Mouse (Mus musculus) lung, adult 2 months (tissue): ENCODE results near the gene Hps5. TPM values are rescaled to one million over a fixed set of nuclear protein-coding genes. Genes with fewer than 3 reads are reported as not detected.
"Not testable (repeated sequence)": the region's sequence is repeated elsewhere in the genome, so short reads cannot be mapped to it uniquely, and the experiment has no call there.

Experiments used
- DNase-seq: peaks from one replicate; pipeline ENCODE4 v3.0.0; 2022
- H3K4me1 ChIP-seq: fragments of 200-500 bp; 2 replicates; pipeline ENCODE4 v1.6.1; 2011; ENCODE audit warnings: low read length; ENCODE audit not compliant: control insufficient read depth, insufficient read depth
- H3K4me3 ChIP-seq: fragments of 200-500 bp; replicated peaks from 2 replicates; pipeline ENCODE3; 2011; ENCODE audit warnings: low read depth, mild to moderate bottlenecking, control low read depth, low read length; ENCODE audit errors: extremely low read depth
- CTCF ChIP-seq: fragments of 200-500 bp; IDR thresholded peaks from 2 replicates; pipeline ENCODE4 v1.5.1; 2011; ENCODE audit warnings: mild to moderate bottlenecking, low read length, control low read depth; ENCODE audit not compliant: insufficient read depth
- POLR2A ChIP-seq: fragments of 200-500 bp; IDR thresholded peaks from 2 replicates; pipeline ENCODE4 v1.6.1; 2011; ENCODE audit warnings: low read depth, mild to moderate bottlenecking, control low read depth, low read length, borderline replicate concordance; ENCODE audit errors: extremely low read depth
- WGBS: fragments of 180-500 bp; shearing (Covaris S2); methylation state at CpG from one replicate; pipeline ENCODE4 v1.1.7; 2018; 5-methylcytosine and 5-hydroxymethylcytosine counted together
- polyA plus RNA-seq: library from polyadenylated mRNA; depleted of rRNA; stranded (reverse); fragments of >200 nt; gene quantifications from 2 replicates; pipeline ENCODE4 v1.2.3, GENCODE M21; 2012

Gene Hps5
- polyA plus RNA-seq, 1 experiment = 15.4 TPM

GRCm38 (mm10) chr7:46768451-46768850, 27.4 kb downstream of the Hps5 start:
- WGBS = 85% methylated on average over 7 of the region's 7 CpGs
- no peak overlapping the region for H3K4me3 ChIP-seq
- no peak for DNase-seq
- H3K4me1 ChIP-seq = no peaks in the 10 kb centered on the region
- TF ChIP-seq CTCF (no peak), POLR2A (no peak)

- TF ChIP-seq POLR2A (no peak), CTCF (no peak)
- DNase-seq = no peak
- Histone ChIP-seq H3K4me3 (no peak overlapping the region), H3K4me1 (no peaks in the 10 kb centered on the region)
Observed at GRCm38 (mm10) chr7:46767371-46767770, 28.5 kb downstream of the Hps5 start.

DNA sequence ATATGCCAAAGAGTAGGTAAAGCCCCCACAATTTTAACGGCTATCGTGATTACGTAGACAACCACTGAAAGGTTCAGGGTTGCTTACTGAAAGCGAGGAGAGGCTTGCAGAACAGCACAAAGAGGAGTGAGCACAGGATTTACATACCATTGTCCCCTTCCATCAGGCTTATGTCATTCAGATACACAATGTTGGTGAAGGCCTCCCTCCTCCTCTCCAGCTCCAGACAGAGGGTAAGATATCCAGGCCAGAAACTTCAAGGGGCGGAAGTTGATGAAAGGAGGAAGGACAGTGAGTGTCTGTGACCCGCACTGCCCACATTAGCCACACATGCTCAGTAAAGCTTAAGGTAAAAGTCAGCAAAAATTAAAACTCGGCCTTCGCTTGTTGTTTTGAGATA, 31.2 kb downstream of the Hps5 start:
- 91% methylated on average over 8 of the region's 8 CpGs for WGBS
- no peaks in the 10 kb centered on the region for H3K4me1 ChIP-seq
- DNase-seq = no peak
- no peak overlapping the region for H3K4me3 ChIP-seq
- no peak for TF ChIP-seq POLR2A
- no peak for TF ChIP-seq CTCF

DNA sequence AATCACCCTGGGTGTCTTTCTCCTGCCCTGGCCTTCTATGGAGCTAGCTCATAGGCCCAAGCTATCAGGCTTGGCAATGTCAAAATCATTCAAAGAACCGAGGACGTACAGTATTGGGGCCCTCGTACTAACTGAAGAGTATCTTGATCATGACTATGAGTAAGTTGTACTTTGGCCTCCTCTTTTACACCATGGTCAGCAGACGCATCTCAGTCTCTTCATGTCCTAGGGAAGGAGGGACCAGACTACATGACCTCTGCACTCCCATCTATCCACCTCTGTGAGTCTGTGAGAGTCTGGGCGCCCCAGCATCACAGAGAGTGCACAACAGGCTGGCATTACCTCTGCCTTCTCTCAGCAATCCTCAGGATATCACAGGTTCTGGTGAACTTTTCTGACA, 33.3 kb downstream of the Hps5 start:
- Histone ChIP-seq H3K4me1 (no peaks in the 10 kb centered on the region), H3K4me3 (no peak overlapping the region)
- DNase-seq = no peak
- 95% methylated on average over 5 of the region's 5 CpGs for WGBS
- TF ChIP-seq CTCF = no peak

- H3K4me3 ChIP-seq = no peak overlapping the region
- 70% methylated on average over 11 of the region's 11 CpGs for WGBS
- no peak for DNase-seq
- no peaks in the 10 kb centered on the region for H3K4me1 ChIP-seq
- TF ChIP-seq CTCF (no peak), POLR2A (no peak)
Observed at GRCm38 (mm10) chr7:46761049-46761795, 34.6 kb downstream of the Hps5 start.

DNA sequence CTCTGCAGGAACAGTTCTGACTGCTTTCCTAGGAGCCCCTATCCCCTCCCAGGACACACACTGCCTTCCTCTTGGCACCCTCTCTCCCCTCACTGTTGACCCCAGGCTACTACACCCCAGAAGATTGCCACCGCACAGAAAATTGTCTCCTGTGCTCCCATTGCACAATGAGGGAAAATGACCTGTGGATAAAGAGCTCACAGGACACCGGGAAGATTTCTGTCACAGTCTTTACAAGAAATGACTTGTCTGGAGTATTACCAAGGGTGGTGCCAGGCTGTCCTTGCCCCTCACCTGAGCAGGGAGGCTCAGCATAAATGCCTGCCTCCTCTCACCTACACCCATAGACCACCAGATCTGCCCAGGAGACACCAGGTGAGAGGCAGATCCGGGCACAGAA, 44.4 kb downstream of the Hps5 start, which contains the start of gene Saa2:
Gene Saa2, plus strand, starts transcription at position 301 of the 400 bp plus-strand sequence.
- no peak for TF ChIP-seq POLR2A
- TF ChIP-seq CTCF = no peak
- 60% methylated on average over 3 of the region's 3 CpGs for WGBS
- no peaks in the 10 kb centered on the region; the same call in 1 of the 2 replicates for H3K4me1 ChIP-seq

GRCm38 (mm10) chr7:46748459-46748858, 47.4 kb downstream of the Hps5 start:
- TF ChIP-seq POLR2A (no peak), CTCF (no peak)
- no peak overlapping the region for H3K4me3 ChIP-seq
- DNase-seq = no peak
- H3K4me1 ChIP-seq = peaks cover 2% of the 10 kb centered on the region; the same call in 1 of the 2 replicates
- WGBS = 58% methylated on average over 3 of the region's 3 CpGs

More for the DNA sequence above, 44.4 kb downstream of the Hps5 start, which contains the start of gene Saa2:
- DNase-seq = no peak
- no peak within 1 kb of the TSS for H3K4me3 ChIP-seq

DNA sequence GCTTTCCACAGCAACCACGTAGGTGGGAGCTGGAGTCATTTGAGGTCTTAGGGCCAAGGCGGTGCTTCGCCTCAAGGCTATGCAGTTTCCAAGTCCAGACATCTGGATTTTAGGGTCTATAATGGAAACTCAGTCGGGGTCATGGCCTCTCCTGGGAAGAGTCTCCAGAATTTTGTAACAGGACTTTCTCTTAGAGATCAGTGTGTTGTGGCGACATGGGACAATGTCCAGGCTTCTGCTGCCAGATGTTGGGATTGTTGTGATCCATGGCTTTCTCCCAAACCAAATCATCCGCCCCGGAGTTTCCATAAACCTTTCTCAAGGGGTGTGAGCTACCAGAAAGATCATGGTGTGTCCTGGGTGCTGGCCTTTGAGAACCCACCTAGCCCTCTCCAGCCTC, 49.5 kb downstream of the Hps5 start:
- DNase-seq = no peak
- Histone ChIP-seq H3K4me3 (no peak overlapping the region), H3K4me1 (peaks cover 2% of the 10 kb centered on the region; the same call in 1 of the 2 replicates)
- TF ChIP-seq CTCF (no peak), POLR2A (no peak)
- WGBS = 62% methylated on average over 7 of the region's 7 CpGs

DNA sequence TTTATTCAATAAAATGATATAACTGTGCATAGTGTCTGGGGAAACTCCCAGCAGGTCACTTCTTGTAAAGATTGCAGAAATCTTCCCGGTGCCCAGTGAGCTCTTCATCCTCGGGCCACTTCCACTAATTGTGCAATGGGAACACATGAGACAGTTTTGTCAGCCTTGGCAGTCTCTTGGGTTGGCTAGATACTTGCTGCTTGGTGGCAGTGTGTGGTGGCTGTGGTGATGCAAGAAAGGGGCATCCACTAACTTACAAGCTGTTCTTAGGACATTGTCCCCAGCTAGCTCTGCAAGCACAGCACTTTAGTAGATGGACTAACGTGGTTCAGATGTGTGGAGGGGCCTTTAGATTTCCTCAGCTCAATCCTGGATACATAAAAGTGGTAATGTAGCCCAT, 50.0 kb downstream of the Hps5 start:
- TF ChIP-seq POLR2A (no peak), CTCF (no peak)
- 56% methylated on average over 3 of the region's 3 CpGs for WGBS
- no peak for DNase-seq
- Histone ChIP-seq H3K4me3 (no peak overlapping the region), H3K4me1 (peaks cover 2% of the 10 kb centered on the region; the same call in 1 of the 2 replicates)

DNA sequence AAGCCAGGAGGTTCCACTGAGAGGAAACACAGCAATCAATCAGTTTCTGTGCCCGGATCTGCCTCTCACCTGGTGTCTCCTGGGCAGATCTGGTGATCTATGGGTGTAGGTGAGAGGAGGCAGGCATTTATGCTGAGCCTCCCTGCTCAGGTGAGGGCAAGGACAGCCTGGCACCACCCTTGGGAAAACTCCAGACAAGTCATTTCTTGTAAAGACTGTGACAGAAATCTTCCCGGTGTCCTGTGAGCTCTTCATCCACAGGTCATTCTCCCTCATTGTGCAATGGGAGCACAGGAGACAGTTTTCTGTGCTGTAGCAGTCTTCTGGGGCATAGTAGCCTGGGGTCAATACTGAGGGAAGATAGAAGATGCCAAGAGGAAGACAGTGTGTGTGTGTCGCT, 53.0 kb downstream of the Hps5 start, which contains the start of gene Saa1:
Gene Saa1, minus strand, starts transcription at position 101 of the 400 bp plus-strand sequence.
- DNase-seq, H3K4me3 ChIP-seq, H3K4me1 ChIP-seq: not testable (repeated sequence)
- WGBS = 57% methylated on average over 3 of the region's 3 CpGs

- not testable (repeated sequence) for H3K4me3 ChIP-seq, DNase-seq, H3K4me1 ChIP-seq
- WGBS = 73% methylated on average over 5 of the region's 5 CpGs
Observed at GRCm38 (mm10) chr7:46740041-46740440, 55.8 kb downstream of the Hps5 start.
